In the genomic region with DNA sequence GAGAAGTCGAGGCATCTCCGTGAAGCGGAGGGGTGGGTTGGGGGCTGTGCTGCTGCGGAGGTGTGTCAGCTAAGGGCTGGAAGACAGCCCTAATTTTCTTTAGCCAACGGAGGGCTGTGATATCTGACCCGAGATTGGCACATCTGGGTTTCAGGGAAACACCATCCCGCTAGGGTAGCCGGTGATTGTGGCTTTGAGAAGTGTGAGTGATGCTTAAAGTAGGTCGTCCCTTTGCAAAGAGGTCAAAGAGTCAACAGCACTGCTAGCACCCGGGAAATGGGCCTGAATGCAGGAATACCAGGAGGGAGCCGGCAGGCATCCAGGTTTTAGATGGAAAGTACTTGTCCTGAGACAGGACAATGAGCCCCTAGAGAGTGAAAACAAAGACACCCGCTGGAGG, we compare ENCODE assay signal across 9 mouse cellular contexts. TPM values are rescaled to one million over a fixed set of nuclear protein-coding genes. Genes with fewer than 3 reads are reported as not detected.
DNase-seq lines count a peak whose midpoint lies in the region; ATAC-seq and TF ChIP-seq lines count a peak whose summit lies in the region.
"Had no signal": no experiment of that assay in that cellular context is flagged by ENCODE, and none has a peak within 500 bp of the region (broad histone marks: within the 10 kb centered on the region; RNA-seq: fewer than 3 reads in every experiment).

No protein-coding gene starts in this region.

- ATAC-seq in megakaryocyte-erythroid progenitor cell, adult 5-6 weeks (replicated peaks; ENCODE audit: low FRiP score, low TSS enrichment, poor library complexity, severe bottlenecking) = peak; percentile 39; the same call in 1 of the 2 replicates

- peak overlapping the region; percentile 58 for H3K4me3 ChIP-seq in heart, embryonic 10.5 days
- H3K4me3 ChIP-seq in ES-E14 (ENCODE audit: insufficient read depth in 1 of 2, low read depth in 1 of 2, low read length in 2 of 2, poor library complexity in 1 of 2, severe bottlenecking in 1 of 2) = peak overlapping the region; percentile 39 to 64
- H3K4me3 ChIP-seq in hindbrain, embryonic 10.5 days = peak overlapping the region; percentile 48

- H3K27me3 ChIP-seq in heart, embryonic 10.5 days (ENCODE audit: insufficient read depth, poor library complexity, severe bottlenecking) = peaks cover 6% of the 10 kb centered on the region; the same call in 1 of the 2 replicates
- H3K27me3 ChIP-seq in hindbrain, embryonic 10.5 days (ENCODE audit: insufficient read depth, poor library complexity, severe bottlenecking) = peaks cover 15% of the 10 kb centered on the region

- peak overlapping the region; percentile 36; the same call in 1 of the 2 replicates for H3K9ac ChIP-seq in ES-E14 (ENCODE audit: insufficient read depth, low read depth, low read length, poor library complexity, severe bottlenecking)

- peaks cover 8% of the 10 kb centered on the region; the same call in 1 of the 2 replicates for H3K4me1 ChIP-seq in heart, embryonic 10.5 days
- H3K4me1 ChIP-seq in ES-E14 (ENCODE audit: control insufficient read depth in 2 of 2, insufficient read depth in 2 of 2, low read length in 2 of 2, poor library complexity in 1 of 2) = 0 out of 4 replicates have a peak, but pooled peaks cover 2 to 5% of the 10 kb centered on the region in 2 experiments
- H3K4me1 ChIP-seq in hindbrain, embryonic 10.5 days (replicated peaks) = peaks cover 11% of the 10 kb centered on the region

- no peak for DNase-seq in heart, embryonic 10.5 days (ENCODE audit: low spot score)
- no peak for DNase-seq in heart, adult 8-10 months (ENCODE audit: low spot score)
- peak; percentile 43 for DNase-seq in ES-E14 (ENCODE audit: low read depth, low spot score)
- peak; percentile 6 for DNase-seq in hindbrain, embryonic 10.5 days (ENCODE audit: low spot score)
- no peak for DNase-seq in urinary bladder, postnatal 14 days (ENCODE audit: low spot score)
- no peak for DNase-seq in adrenal gland, postnatal 36 days
- DNase-seq in right cerebral cortex, adult 18-20 months = no peak

- 1% methylated on average over 12 of the region's 12 CpGs for WGBS in heart, embryonic 10.5 days
- WGBS in hindbrain, embryonic 10.5 days = under 1% methylated on average over 12 of the region's 12 CpGs

- H3K36me3 ChIP-seq in heart, embryonic 10.5 days = no peaks in the 10 kb centered on the region
- no peaks in the 10 kb centered on the region for H3K36me3 ChIP-seq in ES-E14 (ENCODE audit: control insufficient read depth, insufficient read depth, low read length, poor library complexity, severe bottlenecking)
- H3K36me3 ChIP-seq in hindbrain, embryonic 10.5 days = no peaks in the 10 kb centered on the region

- H3K27ac ChIP-seq in heart, embryonic 10.5 days = no peak overlapping the region
- no peak overlapping the region for H3K27ac ChIP-seq in ES-E14 (ENCODE audit: insufficient read depth, low read depth, low read length, poor library complexity, severe bottlenecking)
- no peak overlapping the region for H3K27ac ChIP-seq in hindbrain, embryonic 10.5 days

- H3K9me3 ChIP-seq in heart, embryonic 10.5 days = no peaks in the 10 kb centered on the region
- no peaks in the 10 kb centered on the region for H3K9me3 ChIP-seq in ES-E14 (ENCODE audit: control insufficient read depth, insufficient read depth, low read depth, low read length)
- H3K9me3 ChIP-seq in hindbrain, embryonic 10.5 days = no peaks in the 10 kb centered on the region

- in situ Hi-C loops in ES-E14 (cut with MboI; ENCODE audit: low sequenced_read_pairs in 2 of 2, unreplicated experiment in 2 of 2) = loop anchor here (10.0 kb wide), 2 partner anchors 86 to 364 kb away; no protein-coding TSS in a partner anchor

TF ChIP-seq in ES-E14, 5 proteins besides CTCF, POLR2A, EP300 and RAD21:
- TF ChIP-seq ZNF384 (IDR thresholded peaks at IDR 0.05; ENCODE audit: low read depth, low read length) (no peak), MAFK (IDR thresholded peaks at IDR 0.05; ENCODE audit: insufficient read depth, low read depth, low read length) (no peak), ZC3H11A (IDR thresholded peaks at IDR 0.05; ENCODE audit: borderline replicate concordance, low read depth, low read length) (no peak), HCFC1 (IDR thresholded peaks at IDR 0.05; ENCODE audit: borderline replicate concordance, insufficient read depth, low read length) (no peak), CHD2 (IDR thresholded peaks at IDR 0.05; ENCODE audit: low read depth, low read length) (no peak)

RNA-seq across cellular contexts. Expression of a gene that starts 22.0 kb away (rescaled TPM):
- polyA plus RNA-seq in heart, embryonic 10.5 days (2016; fragmentation: Nextera tagmentation; extraction: Ambion mirVana) = 0.99 and 1.0 TPM in 2 replicates
- under 1 TPM in 2 of 4 experiments, not detected in 2; 0.28 to 0.35 TPM for total RNA-seq in heart, adult 8-10 months (2022)
- total RNA-seq in ES-E14 (2012; rRNA removed) = 3.8 and 5.6 TPM in 2 replicates
- polyA plus RNA-seq in hindbrain, embryonic 10.5 days (2016; fragmentation: Nextera tagmentation; extraction: Ambion mirVana) = 1.3 and 1.4 TPM in 2 replicates
- 9.1 and 12.6 TPM in 2 replicates for total RNA-seq in megakaryocyte-erythroid progenitor cell, adult 5-6 weeks (2014; fragmentation: Nextera tagmentation)
- 5.1 and 9.6 TPM in 2 replicates for total RNA-seq in megakaryocyte-erythroid progenitor cell, adult 5-6 weeks (2017)
- total RNA-seq in adrenal gland, postnatal 36 days (2021) = under 1 TPM; 0.26 to 0.33 TPM
- polyA plus RNA-seq: C2C12 had no signal

Comparison
In these comparisons a context has a peak if more than half of its experiments do, and no peak if none do; other contexts are left out.
1. DNase-seq: peak in ES-E14 (single experiment) and hindbrain, embryonic 10.5 days (single experiment); none in heart, embryonic 10.5 days (single experiment), heart, adult 8-10 months (single experiment), urinary bladder, postnatal 14 days (single experiment), adrenal gland, postnatal 36 days (0 of 2) and right cerebral cortex, adult 18-20 months (single experiment).
2. Peak in every context shown above with its lines, with median percentiles within 50 percentile points of each other: H3K4me3 ChIP-seq.